Mouse (Mus musculus): ENCODE data around the gene Trmt10c. TPM values are rescaled to one million over a fixed set of nuclear protein-coding genes. Genes with fewer than 3 reads are reported as not detected.

Trmt10c gene
- polyA plus RNA-seq, 1 experiment: 2.6 TPM

DNA sequence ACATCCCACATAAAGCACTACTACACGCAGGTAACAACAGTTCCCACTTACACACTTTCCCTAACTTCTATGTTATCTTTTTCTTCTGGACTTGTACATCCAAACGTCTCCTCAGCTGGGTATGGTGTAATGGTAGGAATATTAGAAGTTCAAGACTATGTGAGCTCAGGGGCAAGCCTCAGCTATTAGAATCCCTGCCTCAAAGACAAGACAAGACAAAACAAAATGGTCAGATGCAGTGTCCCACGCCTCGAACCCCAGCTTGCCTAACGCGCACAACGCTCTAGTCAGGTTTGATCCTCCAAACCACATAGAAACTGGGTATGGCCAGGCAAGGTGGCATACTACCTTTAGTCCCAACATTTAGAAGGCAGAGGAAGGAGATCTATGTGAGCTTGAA lies 18.0 kb downstream of the Trmt10c start:
- no peak for DNase-seq (ENCODE audit: low read depth in 1 of 2, low spot score in 2 of 2)
- no peak overlapping the region for H3K27ac ChIP-seq (ENCODE audit: insufficient read depth, low read length)
- TF ChIP-seq POLR2A (IDR thresholded peaks at IDR 0.05; ENCODE audit: low read depth, low read length) (no peak), CTCF (IDR thresholded peaks at IDR 0.05; ENCODE audit: extremely low read depth, insufficient read depth, insufficient read length, insufficient replicate concordance) (no peak)
- no peaks in the 10 kb centered on the region for H3K4me1 ChIP-seq (ENCODE audit: control insufficient read depth, insufficient read depth, insufficient read length)
- no peaks in the 10 kb centered on the region for H3K27me3 ChIP-seq (ENCODE audit: control insufficient read depth, insufficient read depth, low read length)
- WGBS: 96% methylated on average over 7 of the region's 7 CpGs
- peaks cover 23% of the 10 kb centered on the region for H3K36me3 ChIP-seq (ENCODE audit: control insufficient read depth, insufficient read depth, low read length)
- no peak overlapping the region for H3K4me3 ChIP-seq (ENCODE audit: extremely low read depth, insufficient read depth, insufficient read length)

DNA sequence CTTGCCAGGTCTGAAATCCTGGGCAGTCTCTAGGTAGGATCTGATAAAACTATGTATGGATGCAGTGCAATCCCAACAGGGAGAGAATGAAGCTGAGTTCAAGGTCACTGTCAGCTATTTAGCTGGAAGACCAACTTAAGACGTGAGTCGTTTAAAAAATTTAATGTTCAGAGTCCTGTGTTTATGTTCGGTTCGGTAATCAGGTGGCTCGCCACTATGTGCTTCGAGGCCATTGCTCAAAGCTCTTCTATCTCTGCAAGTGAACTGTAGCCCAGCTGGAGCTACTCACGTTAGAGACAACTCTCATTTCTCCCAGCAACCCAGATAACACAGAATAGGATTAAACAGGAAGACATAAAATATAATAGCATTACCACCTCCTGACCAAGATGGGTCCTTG lies 23.5 kb downstream of the Trmt10c start:
- DNase-seq (ENCODE audit: low read depth in 1 of 2, low spot score in 2 of 2): no peak
- 89% methylated on average over 7 of the region's 7 CpGs for WGBS
- no peak for TF ChIP-seq CTCF (IDR thresholded peaks at IDR 0.05; ENCODE audit: extremely low read depth, insufficient read depth, insufficient read length, insufficient replicate concordance)
- no peak for TF ChIP-seq POLR2A (IDR thresholded peaks at IDR 0.05; ENCODE audit: low read depth, low read length)
- Histone ChIP-seq H3K4me1 (ENCODE audit: control insufficient read depth, insufficient read depth, insufficient read length) (no peaks in the 10 kb centered on the region), H3K4me3 (ENCODE audit: extremely low read depth, insufficient read depth, insufficient read length) (no peak overlapping the region), H3K36me3 (ENCODE audit: control insufficient read depth, insufficient read depth, low read length) (peaks cover 23% of the 10 kb centered on the region), H3K27me3 (ENCODE audit: control insufficient read depth, insufficient read depth, low read length) (no peaks in the 10 kb centered on the region), H3K27ac (ENCODE audit: insufficient read depth, low read length) (no peak overlapping the region)

DNA sequence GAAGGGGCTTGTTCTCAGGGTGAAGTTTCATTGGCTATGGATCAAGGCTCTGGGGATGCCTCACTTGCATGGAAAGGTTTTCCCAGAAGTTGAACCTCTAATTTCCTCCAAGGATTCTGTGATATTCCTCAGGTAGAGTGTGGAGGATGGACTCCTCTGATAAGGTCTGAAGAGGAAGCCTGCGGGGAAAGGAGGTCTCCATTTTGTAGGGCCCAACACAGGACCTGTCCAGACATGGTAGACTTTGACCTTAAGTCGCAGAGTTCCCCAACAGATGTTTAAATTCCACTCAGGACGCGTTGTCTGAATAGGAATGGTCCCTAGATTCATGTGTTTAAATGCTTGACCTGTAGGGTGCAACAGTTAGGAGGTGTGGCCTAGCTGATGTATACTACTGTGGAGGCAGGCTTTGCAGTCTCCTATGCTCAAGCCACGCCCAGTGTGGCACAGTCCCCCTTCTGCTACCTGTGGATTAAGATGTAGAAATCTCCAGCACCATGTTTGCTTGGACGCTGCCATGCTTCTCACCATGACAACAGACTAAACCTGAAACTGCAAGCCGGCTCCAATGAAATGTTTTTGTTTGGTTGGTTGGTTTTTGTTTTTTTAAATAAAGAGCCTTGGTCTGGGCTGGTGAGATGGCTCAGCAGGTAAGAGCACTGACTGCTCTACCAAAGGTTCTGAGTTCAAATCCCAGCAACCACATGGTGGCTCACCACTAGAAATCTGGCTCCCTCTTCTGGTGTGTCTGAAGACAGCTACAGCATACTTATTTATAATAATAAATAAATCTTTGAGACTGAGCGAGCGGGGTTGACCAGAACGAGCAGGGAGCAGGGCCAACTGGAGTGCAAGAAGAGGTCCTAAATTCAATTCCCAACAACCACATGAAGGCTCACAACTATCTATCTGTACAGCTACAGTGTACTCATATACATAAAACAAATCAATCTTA lies 24.6 kb downstream of the Trmt10c start:
- Histone ChIP-seq H3K27me3 (ENCODE audit: control insufficient read depth, insufficient read depth, low read length) (no peaks in the 10 kb centered on the region), H3K27ac (ENCODE audit: insufficient read depth, low read length) (no peak overlapping the region), H3K4me1 (ENCODE audit: control insufficient read depth, insufficient read depth, insufficient read length) (no peaks in the 10 kb centered on the region), H3K36me3 (ENCODE audit: control insufficient read depth, insufficient read depth, low read length) (peaks cover 18% of the 10 kb centered on the region), H3K4me3 (ENCODE audit: extremely low read depth, insufficient read depth, insufficient read length) (no peak overlapping the region)
- no peak for DNase-seq (ENCODE audit: low read depth in 1 of 2, low spot score in 2 of 2)
- WGBS: 93% methylated on average over 10 of the region's 10 CpGs
- no peak for TF ChIP-seq CTCF (IDR thresholded peaks at IDR 0.05; ENCODE audit: extremely low read depth, insufficient read depth, insufficient read length, insufficient replicate concordance)
- TF ChIP-seq POLR2A (IDR thresholded peaks at IDR 0.05; ENCODE audit: low read depth, low read length): no peak

DNA sequence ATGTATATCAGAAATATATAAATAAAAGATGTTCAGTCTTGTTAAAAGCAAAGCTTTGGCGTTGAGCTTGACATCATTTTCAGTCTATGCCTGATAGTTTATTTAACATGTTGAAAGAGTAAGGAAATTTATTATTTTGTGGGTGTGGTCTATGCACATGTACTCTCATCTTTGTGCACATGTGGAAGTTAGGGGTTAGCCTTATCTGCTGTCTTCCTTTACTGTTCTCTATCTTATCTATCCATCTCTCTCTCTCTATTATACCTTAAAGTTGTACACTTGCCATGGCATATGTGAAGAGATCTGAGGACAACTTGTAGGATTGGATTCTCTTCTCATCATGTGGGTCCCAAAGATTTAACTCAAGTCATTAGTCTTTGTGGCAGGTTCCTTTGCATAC lies 28.8 kb downstream of the Trmt10c start:
- H3K27ac ChIP-seq (ENCODE audit: insufficient read depth, low read length): no peak overlapping the region
- WGBS: 92% methylated on average over 1 of the region's 1 CpGs
- no peaks in the 10 kb centered on the region for H3K4me1 ChIP-seq (ENCODE audit: control insufficient read depth, insufficient read depth, insufficient read length)
- H3K27me3 ChIP-seq (ENCODE audit: control insufficient read depth, insufficient read depth, low read length): no peaks in the 10 kb centered on the region
- TF ChIP-seq CTCF (IDR thresholded peaks at IDR 0.05; ENCODE audit: extremely low read depth, insufficient read depth, insufficient read length, insufficient replicate concordance) (no peak), POLR2A (IDR thresholded peaks at IDR 0.05; ENCODE audit: low read depth, low read length) (no peak)
- no peak overlapping the region for H3K4me3 ChIP-seq (ENCODE audit: extremely low read depth, insufficient read depth, insufficient read length)
- DNase-seq (ENCODE audit: low read depth in 1 of 2, low spot score in 2 of 2): no peak
- H3K36me3 ChIP-seq (ENCODE audit: control insufficient read depth, insufficient read depth, low read length): peaks cover 20% of the 10 kb centered on the region

DNA sequence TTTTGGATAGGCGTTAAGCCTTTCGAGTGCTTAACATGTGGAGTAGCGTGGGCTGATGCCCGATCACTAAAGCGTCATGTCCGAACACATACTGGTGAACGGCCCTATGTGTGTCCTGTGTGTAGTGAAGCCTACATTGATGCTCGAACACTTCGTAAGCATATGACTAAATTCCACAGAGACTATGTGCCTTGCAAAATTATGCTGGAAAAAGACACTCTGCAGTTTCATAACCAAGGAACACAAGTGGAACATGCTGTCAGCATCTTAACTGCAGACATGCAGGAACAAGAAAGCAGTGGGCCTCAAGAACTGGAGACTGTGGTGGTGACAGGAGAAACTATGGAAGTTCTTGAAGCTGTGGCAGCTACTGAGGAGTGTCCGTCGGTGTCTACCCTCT lies 30.8 kb downstream of the Trmt10c start:
- no peak for DNase-seq (ENCODE audit: low read depth in 1 of 2, low spot score in 2 of 2)
- Histone ChIP-seq H3K27me3 (ENCODE audit: control insufficient read depth, insufficient read depth, low read length) (no peaks in the 10 kb centered on the region), H3K27ac (ENCODE audit: insufficient read depth, low read length) (no peak overlapping the region), H3K36me3 (ENCODE audit: control insufficient read depth, insufficient read depth, low read length) (peaks cover 23% of the 10 kb centered on the region), H3K4me1 (ENCODE audit: control insufficient read depth, insufficient read depth, insufficient read length) (no peaks in the 10 kb centered on the region), H3K4me3 (ENCODE audit: extremely low read depth, insufficient read depth, insufficient read length) (no peak overlapping the region)
- TF ChIP-seq POLR2A (IDR thresholded peaks at IDR 0.05; ENCODE audit: low read depth, low read length) (no peak), CTCF (IDR thresholded peaks at IDR 0.05; ENCODE audit: extremely low read depth, insufficient read depth, insufficient read length, insufficient replicate concordance) (no peak)
- WGBS: 95% methylated on average over 11 of the region's 11 CpGs

DNA sequence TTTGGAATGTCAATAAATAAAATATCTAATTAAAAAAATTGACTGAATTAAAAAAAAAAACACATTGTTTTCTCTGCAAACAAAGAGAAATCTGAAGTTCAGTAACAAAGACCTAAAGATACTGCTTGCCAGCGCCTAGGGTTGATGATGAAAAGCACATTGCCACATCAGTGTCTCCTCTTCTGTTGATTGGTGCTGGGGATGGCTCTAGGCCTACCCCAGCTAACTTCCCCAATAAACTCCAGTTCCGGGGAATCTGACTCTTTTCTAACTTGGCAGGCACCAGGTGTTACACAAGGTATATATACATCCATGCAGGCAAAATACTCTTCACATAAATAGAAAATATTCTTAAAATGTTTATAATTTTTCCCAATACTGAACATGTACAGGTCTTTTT lies 43.4 kb downstream of the Trmt10c start:
- H3K27me3 ChIP-seq (ENCODE audit: control insufficient read depth, insufficient read depth, low read length): no peaks in the 10 kb centered on the region
- H3K4me3 ChIP-seq (ENCODE audit: extremely low read depth, insufficient read depth, insufficient read length): no peak overlapping the region
- peaks cover 23% of the 10 kb centered on the region for H3K36me3 ChIP-seq (ENCODE audit: control insufficient read depth, insufficient read depth, low read length)
- H3K4me1 ChIP-seq (ENCODE audit: control insufficient read depth, insufficient read depth, insufficient read length): no peaks in the 10 kb centered on the region
- 92% methylated on average over 2 of the region's 2 CpGs for WGBS
- no peak for DNase-seq (ENCODE audit: low read depth in 1 of 2, low spot score in 2 of 2)
- TF ChIP-seq POLR2A (IDR thresholded peaks at IDR 0.05; ENCODE audit: low read depth, low read length) (no peak), CTCF (IDR thresholded peaks at IDR 0.05; ENCODE audit: extremely low read depth, insufficient read depth, insufficient read length, insufficient replicate concordance) (no peak)
- H3K27ac ChIP-seq (ENCODE audit: insufficient read depth, low read length): no peak overlapping the region

DNA sequence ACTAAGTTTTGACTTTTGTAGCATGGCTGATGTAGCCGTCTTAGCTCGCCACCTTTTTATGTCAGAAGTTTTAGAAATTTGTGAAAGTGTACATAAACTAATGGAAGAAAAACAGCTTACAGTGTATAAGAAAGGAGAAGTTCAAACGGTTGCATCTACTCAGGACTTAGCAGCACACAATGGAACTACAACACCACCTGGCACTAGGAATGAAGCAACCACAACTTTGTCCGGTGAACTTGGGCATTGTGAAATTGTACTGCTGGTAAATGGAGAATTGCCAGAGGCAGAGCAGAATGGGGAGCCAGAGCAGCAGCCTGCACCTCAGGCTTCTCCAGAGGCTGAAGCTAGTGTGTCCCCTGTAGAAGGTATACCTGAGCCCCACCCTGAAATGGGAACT lies 47.3 kb downstream of the Trmt10c start:
- 85% methylated on average over 4 of the region's 4 CpGs for WGBS

More for the DNA sequence above, 47.3 kb downstream of the Trmt10c start:
- Histone ChIP-seq H3K36me3 (ENCODE audit: control insufficient read depth, insufficient read depth, low read length) (peaks cover 19% of the 10 kb centered on the region), H3K4me3 (ENCODE audit: extremely low read depth, insufficient read depth, insufficient read length) (no peak overlapping the region), H3K27me3 (ENCODE audit: control insufficient read depth, insufficient read depth, low read length) (no peaks in the 10 kb centered on the region), H3K4me1 (ENCODE audit: control insufficient read depth, insufficient read depth, insufficient read length) (no peaks in the 10 kb centered on the region), H3K27ac (ENCODE audit: insufficient read depth, low read length) (no peak overlapping the region)
- no peak for TF ChIP-seq CTCF (IDR thresholded peaks at IDR 0.05; ENCODE audit: extremely low read depth, insufficient read depth, insufficient read length, insufficient replicate concordance)
- TF ChIP-seq POLR2A (IDR thresholded peaks at IDR 0.05; ENCODE audit: low read depth, low read length): no peak
- no peak for DNase-seq (ENCODE audit: low read depth in 1 of 2, low spot score in 2 of 2)

Data from spleen, adult 2 months (tissue).